Mouse (Mus musculus) MEL (cell line): ENCODE data around the gene Zfp865. TPM values are rescaled to one million over a fixed set of nuclear protein-coding genes. Genes with fewer than 3 reads are reported as not detected.
"Not testable (repeated sequence)": the region's sequence is repeated elsewhere in the genome, so short reads cannot be mapped to it uniquely, and the experiment has no call there.

Source experiments
- DNase-seq: peaks from one replicate; pipeline ENCODE4 v3.0.0; 2011; ENCODE audit warnings: low read depth, low spot score
- H3K27ac ChIP-seq: 2 replicates; pipeline ENCODE4 v1.5.1; 2012; ENCODE audit warnings: low read depth, mild to moderate bottlenecking, control low read depth, low read length, moderate library complexity; ENCODE audit not compliant: control insufficient read depth
- H3K27me3 ChIP-seq, 2 experiments: fragments of 150-350 bp in 1 of 2; sonication (generic) in 1 of 2; 2 replicates each; pipeline ENCODE4 v1.6.1; 2012; ENCODE audit warnings: low read length in 2 of 2, mild to moderate bottlenecking in 2 of 2, improper control_type of control experiment in 1 of 2, moderate library complexity in 1 of 2; ENCODE audit not compliant: insufficient read depth in 2 of 2, control insufficient read depth in 1 of 2
- H3K36me3 ChIP-seq, 2 experiments: 2 replicates each; pipeline ENCODE4 v1.6.1; 2012 to 2014; ENCODE audit warnings: low read length in 2 of 2, improper control_type of control experiment in 1 of 2, inconsistent platforms in 1 of 2, mild to moderate bottlenecking in 1 of 2; ENCODE audit not compliant: insufficient read depth in 2 of 2, control insufficient read depth in 1 of 2
- H3K4me1 ChIP-seq, 2 experiments: fragments of 150-350 bp in 1 of 2; sonication (generic) in 1 of 2; 2 replicates each; pipeline ENCODE4 v1.6.1; 2012; ENCODE audit warnings: low read length in 2 of 2, improper control_type of control experiment in 1 of 2, mild to moderate bottlenecking in 1 of 2; ENCODE audit not compliant: insufficient read depth in 2 of 2, control insufficient read depth in 1 of 2
- H3K4me3 ChIP-seq, 2 experiments: fragments of 150-350 bp in 1 of 2; sonication (generic) in 1 of 2; 2 replicates each; pipeline ENCODE4 v1.5.1; 2012; ENCODE audit warnings: low read depth in 2 of 2, low read length in 2 of 2, mild to moderate bottlenecking in 2 of 2, moderate library complexity in 2 of 2, control low read depth in 1 of 2, improper control_type of control experiment in 1 of 2; ENCODE audit not compliant: control insufficient read depth in 1 of 2, insufficient read depth in 1 of 2
- H3K79me2 ChIP-seq: 2 replicates; pipeline ENCODE4 v1.6.1; 2012; ENCODE audit warnings: mild to moderate bottlenecking, low read length, moderate library complexity; ENCODE audit not compliant: control insufficient read depth, poor library complexity, insufficient read depth
- H3K9ac ChIP-seq: 2 replicates; pipeline ENCODE4 v1.6.1; 2012; ENCODE audit warnings: low read depth, mild to moderate bottlenecking, control low read depth, low read length, moderate library complexity; ENCODE audit not compliant: control insufficient read depth, poor library complexity, severe bottlenecking
- H3K9me3 ChIP-seq: fragments of 150-350 bp; sonication (generic); replicated peaks from 2 replicates; pipeline ENCODE4 v1.6.1; 2012; ENCODE audit warnings: mild to moderate bottlenecking, low read length, improper control_type of control experiment, moderate library complexity; ENCODE audit not compliant: insufficient read depth
- BHLHE40 ChIP-seq: IDR thresholded peaks from 2 replicates; pipeline ENCODE4 v1.6.1; 2012; ENCODE audit warnings: low read depth, mild to moderate bottlenecking, inconsistent platforms, low read length, improper control_type of control experiment, borderline replicate concordance
- CHD2 ChIP-seq: IDR thresholded peaks from 2 replicates; pipeline ENCODE4 v1.6.1; 2011; ENCODE audit warnings: low read length, improper control_type of control experiment
- CTCF ChIP-seq, 3 experiments: IDR thresholded peaks in 2 of 3; conservative IDR thresholded peaks in 1 of 3; 2 replicates each; pipeline ENCODE4 v1.5.1; 2011 to 2012; ENCODE audit warnings: low read length in 3 of 3, low read depth in 2 of 3, mild to moderate bottlenecking in 2 of 3, improper control_type of control experiment in 1 of 3, inconsistent platforms in 1 of 3, mixed read lengths in 1 of 3, moderate library complexity in 1 of 3; ENCODE audit not compliant: control insufficient read depth in 1 of 3, insufficient read depth in 1 of 3, poor library complexity in 1 of 3, severe bottlenecking in 1 of 3
- ETS1 ChIP-seq: IDR thresholded peaks from 2 replicates; pipeline ENCODE4 v1.6.1; 2012; ENCODE audit warnings: low read depth, mild to moderate bottlenecking, inconsistent platforms, low read length, improper control_type of control experiment, moderate library complexity
- GABPA ChIP-seq: IDR thresholded peaks from 2 replicates; pipeline ENCODE4 v1.6.1; 2012; ENCODE audit warnings: low read depth, mild to moderate bottlenecking, inconsistent platforms, low read length, improper control_type of control experiment, moderate library complexity
- HCFC1 ChIP-seq: IDR thresholded peaks from 2 replicates; pipeline ENCODE4 v1.6.1; 2012; ENCODE audit warnings: low read depth, mild to moderate bottlenecking, inconsistent platforms, low read length, improper control_type of control experiment, moderate library complexity
- JUND ChIP-seq: IDR thresholded peaks from 2 replicates; pipeline ENCODE4 v1.6.1; 2011; ENCODE audit warnings: low read depth, mild to moderate bottlenecking, improper control_type of control experiment, low read length
- KAT2A ChIP-seq: conservative IDR thresholded peaks from 2 replicates; pipeline ENCODE4 v1.6.1; 2012; ENCODE audit warnings: low read depth, low read length, improper control_type of control experiment, inconsistent platforms
- MAFK ChIP-seq: IDR thresholded peaks from 2 replicates; pipeline ENCODE4 v1.6.1; 2011; ENCODE audit warnings: low read depth, mild to moderate bottlenecking, low read length, improper control_type of control experiment, borderline replicate concordance
- MAZ ChIP-seq: IDR thresholded peaks from 2 replicates; pipeline ENCODE4 v1.6.1; 2012; ENCODE audit warnings: low read depth, mild to moderate bottlenecking, inconsistent platforms, low read length, improper control_type of control experiment
- MXI1 ChIP-seq: IDR thresholded peaks from 2 replicates; pipeline ENCODE4 v1.6.1; 2011; ENCODE audit warnings: mild to moderate bottlenecking, low read depth, low read length, improper control_type of control experiment
- MYC ChIP-seq: IDR thresholded peaks from 2 replicates; pipeline ENCODE4 v1.6.1; 2011; ENCODE audit warnings: low read depth, mild to moderate bottlenecking, low read length, improper control_type of control experiment, moderate library complexity
- NELFE ChIP-seq: IDR thresholded peaks from 2 replicates; pipeline ENCODE4 v1.6.1; 2011; ENCODE audit warnings: low read depth, low read length, improper control_type of control experiment
- POLR2A ChIP-seq, 2 experiments: IDR thresholded peaks; 2 replicates each; pipeline ENCODE4 v1.6.1; 2011 to 2012; ENCODE audit warnings: low read length in 2 of 2, mild to moderate bottlenecking in 2 of 2, control low read depth in 1 of 2, improper control_type of control experiment in 1 of 2, low read depth in 1 of 2, moderate library complexity in 1 of 2; ENCODE audit not compliant: control insufficient read depth in 1 of 2, insufficient read depth in 1 of 2, poor library complexity in 1 of 2
- POLR2AphosphoS2 ChIP-seq: IDR thresholded peaks from 2 replicates; pipeline ENCODE4 v1.6.1; 2011; ENCODE audit warnings: low read length, improper control_type of control experiment
- RAD21 ChIP-seq: IDR thresholded peaks from 2 replicates; pipeline ENCODE4 v1.6.1; 2011; ENCODE audit warnings: mild to moderate bottlenecking, low read depth, low read length, improper control_type of control experiment
- RCOR1 ChIP-seq: IDR thresholded peaks from 2 replicates; pipeline ENCODE4 v1.6.1; 2012; ENCODE audit warnings: low read depth, mild to moderate bottlenecking, inconsistent platforms, low read length, improper control_type of control experiment
- SIN3A ChIP-seq: IDR thresholded peaks from 2 replicates; pipeline ENCODE4 v1.6.1; 2012; ENCODE audit warnings: low read length, improper control_type of control experiment, inconsistent platforms
- SMC3 ChIP-seq: IDR thresholded peaks from 2 replicates; pipeline ENCODE4 v1.6.1; 2011; ENCODE audit warnings: low read depth, low read length, improper control_type of control experiment
- TBP ChIP-seq: IDR thresholded peaks from 2 replicates; pipeline ENCODE4 v1.8.0; 2011; ENCODE audit warnings: low read depth, low read length, improper control_type of control experiment
- TCF12 ChIP-seq: IDR thresholded peaks from 2 replicates; pipeline ENCODE4 v1.6.1; 2014; ENCODE audit warnings: low read depth, mild to moderate bottlenecking, inconsistent platforms, low read length, improper control_type of control experiment, moderate library complexity
- USF1 ChIP-seq: IDR thresholded peaks from 2 replicates; pipeline ENCODE4 v1.6.1; 2014; ENCODE audit warnings: low read depth, mild to moderate bottlenecking, inconsistent platforms, low read length, improper control_type of control experiment, moderate library complexity
- USF2 ChIP-seq, 2 experiments: IDR thresholded peaks; 2 replicates each; pipeline ENCODE4 v1.6.1; 2011 to 2012; ENCODE audit warnings: improper control_type of control experiment in 2 of 2, low read length in 2 of 2, borderline replicate concordance in 1 of 2, inconsistent platforms in 1 of 2, low read depth in 1 of 2, mild to moderate bottlenecking in 1 of 2; ENCODE audit not compliant: insufficient read depth in 1 of 2
- ZKSCAN1 ChIP-seq: IDR thresholded peaks from 2 replicates; pipeline ENCODE4 v1.6.1; 2012; ENCODE audit warnings: low read depth, mild to moderate bottlenecking, inconsistent platforms, low read length, improper control_type of control experiment, moderate library complexity
- ZMIZ1 ChIP-seq: IDR thresholded peaks from 2 replicates; pipeline ENCODE4 v1.6.1; 2012; ENCODE audit warnings: low read depth, mild to moderate bottlenecking, inconsistent platforms, low read length, improper control_type of control experiment, moderate library complexity
- polyA plus RNA-seq, 2 experiments: library from polyadenylated mRNA; stranded (reverse) in 1 of 2; unstranded in 1 of 2; fragments of >175 nt in 1 of 2; fragments of >200 nt in 1 of 2; gene quantifications; 2 replicates each; pipeline versions ENCODE4 v1.2.1 to v1.2.4; 2012; ENCODE audit warnings: low replicate concordance in 2 of 2, low read depth in 1 of 2; ENCODE audit not compliant: insufficient read length in 2 of 2, insufficient read depth in 1 of 2, missing spikeins in 1 of 2
- total RNA-seq: library from RNA; depleted of rRNA; stranded (reverse); fragments of 300-350 nt; gene quantifications from 2 replicates; pipeline ENCODE4 v1.2.3, GENCODE M21; 2012

Zfp865 gene
- total and polyA plus RNA-seq, 3 experiments: 12.2 to 34.6 TPM; not detected in 1

GRCm38 (mm10) chr7:5076931-5077330 lies 56.8 kb downstream of the Zfp865 start (continued):
- TF ChIP-seq ZKSCAN1: no peak
- TF ChIP-seq KAT2A: no peak
- no peak for TF ChIP-seq SMC3
- TF ChIP-seq CHD2: no peak
- TF ChIP-seq USF2 (IDR thresholded peaks at IDR 0.05; ENCODE audit: borderline replicate concordance in 1 of 2, insufficient read depth in 1 of 2, low read depth in 1 of 2, low read length in 2 of 2): no peak
- TF ChIP-seq MAZ: no peak
- no peak; the same call in 1 of the 2 replicates for TF ChIP-seq MAFK
- no peak for TF ChIP-seq POLR2A (IDR thresholded peaks at IDR 0.05; ENCODE audit: control insufficient read depth in 1 of 2, insufficient read depth in 1 of 2, low read depth in 1 of 2, low read length in 2 of 2, poor library complexity in 1 of 2)
- TF ChIP-seq JUND: no peak

DNA sequence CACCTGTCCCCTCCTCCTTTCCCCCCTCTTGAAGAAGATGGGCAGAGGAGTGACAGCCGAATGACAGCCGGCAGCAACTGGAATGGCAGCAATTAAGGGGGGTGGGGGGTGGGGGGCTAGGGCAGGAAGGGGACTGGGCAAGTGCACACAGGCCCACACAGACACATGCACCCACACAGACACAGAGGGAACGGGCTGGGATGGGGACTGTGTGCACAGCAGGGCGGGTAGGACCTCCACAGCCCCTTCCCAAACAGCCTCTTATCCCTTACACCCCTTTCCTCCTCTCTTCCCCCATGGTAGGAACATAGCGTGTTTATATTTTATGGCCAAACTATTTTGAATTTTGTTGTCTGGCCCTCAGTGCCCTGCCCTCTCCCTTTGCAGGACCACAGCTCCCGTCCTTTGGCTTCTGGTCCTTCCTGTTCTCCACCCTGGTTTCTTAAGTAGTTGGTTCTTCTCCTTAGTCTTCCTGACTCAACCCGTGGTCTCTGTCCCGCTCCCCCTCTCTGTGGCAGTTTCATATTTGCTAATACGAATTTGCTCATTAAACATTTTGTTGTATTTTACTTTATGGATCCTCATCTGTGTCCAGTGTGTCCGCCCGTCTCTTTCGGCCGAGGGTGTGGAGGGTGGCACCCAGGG lies 59.3 kb downstream of the Zfp865 start:
- peak overlapping the region; percentile 17 to 30; a peak in 2 of 4 replicates for H3K4me3 ChIP-seq
- peaks cover 34% of the 10 kb centered on the region for H3K79me2 ChIP-seq
- not testable (repeated sequence) for H3K27me3 ChIP-seq, H3K9me3 ChIP-seq, DNase-seq
- peak overlapping the region; percentile 78 for H3K27ac ChIP-seq
- H3K9ac ChIP-seq: peak overlapping the region; percentile 59
- H3K4me1 ChIP-seq: peaks cover 12 to 34% of the 10 kb centered on the region in 2 experiments
- peaks cover 24 to 43% of the 10 kb centered on the region in 2 experiments for H3K36me3 ChIP-seq

DNA sequence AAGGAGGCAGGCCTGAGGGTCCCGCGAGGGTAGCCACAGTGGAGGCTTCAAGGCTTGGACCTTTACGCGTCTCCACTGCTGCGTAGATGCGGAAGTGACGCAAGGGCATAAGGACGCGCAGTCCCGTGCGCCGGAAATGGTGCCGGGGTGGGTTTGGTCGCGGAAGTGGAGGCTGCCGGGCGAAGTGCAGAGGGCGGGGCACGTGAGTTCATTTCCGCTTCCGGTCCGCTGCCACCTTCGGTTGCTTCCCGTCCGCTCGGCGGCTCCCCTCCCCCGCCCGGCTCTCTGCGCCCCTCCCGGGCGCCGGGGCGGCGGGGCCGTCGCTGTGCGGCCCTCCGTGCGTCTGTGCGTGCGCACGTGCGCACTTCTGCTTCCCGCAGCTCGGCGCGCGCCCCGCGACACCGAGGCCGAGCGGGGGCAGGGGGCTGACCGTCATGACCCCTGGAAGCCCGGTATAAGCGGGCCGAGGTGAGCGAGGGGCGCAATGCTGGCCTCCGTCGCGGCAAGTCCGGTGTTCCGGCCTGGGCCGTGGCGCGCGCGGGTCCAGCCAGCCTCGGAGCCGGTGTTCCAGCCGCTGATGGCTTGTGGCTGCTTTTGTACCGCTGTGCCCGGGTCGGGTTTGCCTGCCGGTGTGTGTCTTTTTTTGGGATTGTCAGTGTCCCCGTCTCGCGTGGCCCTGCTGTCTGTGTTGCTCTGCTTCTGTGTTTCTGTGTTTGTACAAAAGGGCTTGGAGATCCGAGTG lies 60.0 kb downstream of the Zfp865 start, which contains the start of gene Epn1:
Gene Epn1, plus strand, starts transcription at position 226 of the 742 bp plus-strand sequence.
- H3K27me3 ChIP-seq: no peaks in the 10 kb centered on the region
- H3K9ac ChIP-seq: peak within 1 kb of the TSS; percentile 91
- peak; percentile 96 for DNase-seq
- H3K27ac ChIP-seq: peak within 1 kb of the TSS; percentile 82
- H3K36me3 ChIP-seq: peaks cover 27 to 50% of the 10 kb centered on the region in 2 experiments
- peak within 1 kb of the TSS; percentile 69 to 95 for H3K4me3 ChIP-seq
- H3K9me3 ChIP-seq: no peaks in the 10 kb centered on the region
- peaks cover 39% of the 10 kb centered on the region for H3K79me2 ChIP-seq
- peaks cover 15 to 40% of the 10 kb centered on the region in 2 experiments for H3K4me1 ChIP-seq
- TF ChIP-seq TBP (no peak), JUND (no peak), CTCF (IDR thresholded peaks at IDR 0.05 in 2 of 3, conservative IDR thresholded peaks at IDR 0.05 in 1 of 3; ENCODE audit: control insufficient read depth in 1 of 3, insufficient read depth in 1 of 3, low read depth in 2 of 3, low read length in 3 of 3, poor library complexity in 1 of 3, severe bottlenecking in 1 of 3) (0 out of 6 replicates have a peak, but pooled peaks of 1 of the 3 experiments have one; percentile 0), GABPA (no peak), TCF12 (peak; percentile 50), CHD2 (no peak; the same call in 1 of the 2 replicates), USF1 (peak; percentile 79), MAZ (peak; percentile 75; the same call in 1 of the 2 replicates), SIN3A (peak; percentile 90), POLR2A (IDR thresholded peaks at IDR 0.05; ENCODE audit: control insufficient read depth in 1 of 2, insufficient read depth in 1 of 2, low read depth in 1 of 2, low read length in 2 of 2, poor library complexity in 1 of 2) (peak; percentile 64 to 73), NELFE (peak; percentile 60), KAT2A (peak; percentile 80), BHLHE40 (peak; percentile 90), MXI1 (peak; percentile 80), POLR2AphosphoS2 (peak; percentile 99), ZMIZ1 (peak; percentile 77; the same call in 1 of the 2 replicates), RAD21 (no peak), RCOR1 (peak; percentile 43; the same call in 1 of the 2 replicates), HCFC1 (peak; percentile 95), SMC3 (peak; percentile 15; the same call in 1 of the 2 replicates), MYC (no peak), ETS1 (peak; percentile 60; the same call in 1 of the 2 replicates)
